Mouse (Mus musculus) brain, embryonic 14.5 days (tissue): Measurements from ENCODE around the gene Elavl3. TPM values are rescaled to one million over a fixed set of nuclear protein-coding genes. Genes with fewer than 3 reads are reported as not detected.
A peak's percentile ranks its signal among the peaks of the same experiment; 100 is the strongest.

ENCODE experiments used
- DNase-seq: peaks from one replicate; pipeline ENCODE4 v3.0.0-alpha.2; 2011; ENCODE audit warnings: low read depth
- CTCF ChIP-seq: fragments of 200-500 bp; IDR thresholded peaks from 2 replicates; pipeline ENCODE4 v1.5.1; 2012; ENCODE audit warnings: inconsistent platforms, mild to moderate bottlenecking, moderate library complexity, borderline replicate concordance; ENCODE audit not compliant: insufficient read depth, insufficient read length; ENCODE audit errors: extremely low read depth
- POLR2A ChIP-seq: fragments of 200-500 bp; IDR thresholded peaks from 2 replicates; pipeline ENCODE4 v1.6.1; 2012; ENCODE audit warnings: mild to moderate bottlenecking, inconsistent platforms, borderline replicate concordance; ENCODE audit not compliant: poor library complexity, insufficient read depth, insufficient read length, severe bottlenecking; ENCODE audit errors: extremely low read depth
- polyA plus RNA-seq: library from polyadenylated mRNA; depleted of rRNA; stranded (reverse); fragments of >200 nt; gene quantifications from 2 replicates; pipeline ENCODE4 v1.2.3, GENCODE M21; 2012

The Elavl3 gene
- polyA plus RNA-seq, 1 experiment, result 265 TPM

- DNase-seq, result no peak
- TF ChIP-seq POLR2A (no peak), CTCF (no peak)
Observed at GRCm38 (mm10) chr9:22055713-22056112, 3.9 kb upstream of the Elavl3 start.

DNA sequence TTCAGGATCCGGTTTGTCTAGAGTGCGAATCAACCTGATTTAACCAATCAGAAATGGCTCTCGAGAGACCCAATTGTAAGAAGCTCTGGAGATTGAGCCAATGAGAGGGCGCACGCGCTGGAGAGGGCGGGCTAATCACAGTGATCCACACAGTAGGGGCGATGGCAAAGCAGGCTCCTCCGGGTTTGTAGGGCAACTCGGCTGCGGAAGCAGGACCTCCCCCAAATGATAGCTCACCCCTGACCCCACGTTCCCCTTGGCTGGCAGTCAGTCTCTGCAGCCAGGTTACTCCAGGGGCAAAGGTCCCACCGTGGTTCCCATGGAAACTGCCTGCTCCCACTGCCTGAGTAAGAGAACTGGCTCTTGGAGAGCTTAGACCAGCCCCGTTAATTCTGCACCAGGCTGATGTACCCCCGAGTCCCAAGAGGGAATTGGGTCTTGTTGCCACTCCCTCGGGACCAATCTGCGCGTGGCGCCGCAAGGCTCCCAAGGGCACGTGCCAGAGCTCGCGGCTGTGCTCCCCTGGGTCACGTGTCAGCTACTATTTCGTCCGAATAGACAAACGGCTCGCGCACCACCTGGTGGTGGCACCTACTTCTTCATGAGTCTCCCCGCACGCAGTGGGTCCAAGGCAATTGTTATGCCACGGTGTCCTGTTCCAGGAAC lies 2.7 kb upstream of the Elavl3 start:
- TF ChIP-seq POLR2A (no peak), CTCF (peak; percentile 69)
- peak; percentile 90 for DNase-seq

GRCm38 (mm10) chr9:22053657-22054056 lies 1.8 kb upstream of the Elavl3 start:
- DNase-seq, result no peak
- no peak for TF ChIP-seq POLR2A
- TF ChIP-seq CTCF, result no peak

- TF ChIP-seq CTCF (no peak), POLR2A (no peak)
- peak; percentile 62 for DNase-seq
Observed at GRCm38 (mm10) chr9:22051161-22051957, 464 bp downstream of the Elavl3 start.

DNA sequence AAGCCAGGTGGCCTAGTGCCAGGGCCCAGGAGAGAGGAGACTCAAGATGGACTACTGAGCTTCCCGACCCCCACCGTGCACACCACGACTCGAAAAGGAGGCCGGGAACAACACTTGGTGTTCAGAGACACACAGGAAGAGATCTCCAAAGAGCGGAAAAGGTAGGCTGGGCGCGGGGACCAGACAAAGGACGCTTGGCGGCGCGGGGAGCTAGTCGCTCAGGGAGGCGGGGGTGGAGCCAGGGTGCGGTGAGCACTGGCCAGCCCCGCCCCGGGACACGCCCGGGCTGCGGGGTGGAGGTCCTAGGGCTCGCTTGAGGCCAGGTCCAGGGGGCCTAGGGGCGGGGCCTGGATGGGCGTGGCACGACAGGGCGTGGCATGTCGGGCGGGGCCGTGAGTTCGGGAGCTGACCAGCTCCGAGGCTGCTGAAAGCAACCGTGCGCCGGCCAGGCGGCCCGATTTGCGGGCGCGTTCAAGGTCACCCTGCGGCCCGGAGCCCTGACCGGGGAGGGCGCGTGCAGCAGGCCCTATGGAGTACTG lies 1.4 kb downstream of the Elavl3 start:
- TF ChIP-seq POLR2A (peak; percentile 41; the same call in 1 of the 2 replicates), CTCF (no peak)
- peak; percentile 91 for DNase-seq

GRCm38 (mm10) chr9:22049721-22050270 lies 2.0 kb downstream of the Elavl3 start:
- TF ChIP-seq POLR2A (no peak), CTCF (no peak)
- peak; percentile 62 for DNase-seq

GRCm38 (mm10) chr9:22049315-22049714 lies 2.5 kb downstream of the Elavl3 start:
- peak; percentile 38 for DNase-seq
- TF ChIP-seq CTCF, result no peak
- no peak for TF ChIP-seq POLR2A

GRCm38 (mm10) chr9:22047329-22047728 lies 4.5 kb downstream of the Elavl3 start:
- no peak for DNase-seq
- TF ChIP-seq CTCF, result no peak
- no peak for TF ChIP-seq POLR2A

GRCm38 (mm10) chr9:22041832-22042231 lies 10.0 kb downstream of the Elavl3 start:
- no peak for DNase-seq
- TF ChIP-seq POLR2A (no peak), CTCF (no peak)

DNA sequence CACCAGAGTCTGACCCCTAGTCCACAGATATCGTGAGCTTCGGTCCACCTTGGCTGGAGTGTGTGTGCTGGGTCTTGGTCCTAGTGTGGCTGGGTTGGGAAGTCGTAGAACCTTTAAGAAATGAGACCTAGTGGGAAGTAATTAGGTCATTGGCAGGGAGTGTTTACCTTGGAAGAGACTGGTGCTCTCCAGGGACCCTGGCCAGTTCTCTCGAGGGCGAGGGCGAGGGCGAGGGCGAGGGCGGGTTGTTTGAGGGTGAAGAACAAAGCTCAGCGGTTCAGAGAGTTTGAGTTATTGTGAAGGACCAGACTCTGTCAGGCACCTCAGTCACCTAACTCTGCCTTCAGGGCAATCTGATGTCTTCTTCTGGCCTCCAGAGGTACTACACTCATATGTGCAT lies 14.0 kb downstream of the Elavl3 start:
- no peak for DNase-seq
- TF ChIP-seq CTCF (no peak), POLR2A (no peak)
